23 mouse cellular contexts compared by ENCODE assay signal in the genomic region with DNA sequence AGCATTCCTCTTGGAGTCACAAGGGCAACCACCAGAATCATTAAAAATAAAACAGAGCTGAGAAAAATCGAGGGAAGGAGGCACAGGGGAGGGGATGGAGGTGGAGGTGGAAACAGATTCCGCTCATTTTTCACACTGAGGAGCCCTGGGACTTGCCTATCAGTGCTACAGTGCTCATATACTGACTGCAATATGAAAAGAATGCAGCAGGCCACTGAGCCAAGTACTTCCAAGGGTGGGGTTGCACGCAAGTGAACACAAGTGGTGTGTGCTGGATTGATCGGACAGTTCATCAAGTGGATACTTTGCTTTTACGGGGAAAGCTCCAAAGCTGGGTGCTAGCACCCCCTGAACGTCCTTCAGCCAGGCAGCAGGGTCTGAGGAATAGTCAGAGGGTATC. TPM values are rescaled to one million over a fixed set of nuclear protein-coding genes. Genes with fewer than 3 reads are reported as not detected.
DNase-seq lines count a peak whose midpoint lies in the region; ATAC-seq and TF ChIP-seq lines count a peak whose summit lies in the region.
"Had no signal": no experiment of that assay in that cellular context is flagged by ENCODE, and none has a peak within 500 bp of the region (broad histone marks: within the 10 kb centered on the region; RNA-seq: fewer than 3 reads in every experiment).

No protein-coding gene starts in this region.

- no peak overlapping the region for H3K9ac ChIP-seq in lung, embryonic 16.5 days (ENCODE audit: low read length)
- H3K9ac ChIP-seq: embryonic facial prominence, embryonic 13.5 days; embryonic facial prominence, embryonic 15.5 days; forebrain, embryonic 12.5 days had no signal

- no peak overlapping the region for H3K4me3 ChIP-seq in lung, embryonic 16.5 days (ENCODE audit: low read length)
- H3K4me3 ChIP-seq in lung, adult 2 months (replicated peaks; ENCODE audit: extremely low read depth, low read depth, low read length): no peak overlapping the region
- H3K4me3 ChIP-seq in embryonic facial prominence, embryonic 10.5 days: no peak overlapping the region
- H3K4me3 ChIP-seq: embryonic facial prominence, embryonic 13.5 days; embryonic facial prominence, embryonic 15.5 days; erythroblast, embryonic 14.5 days; forebrain, embryonic 10.5 days; forebrain, embryonic 12.5 days had no signal

- no peak for DNase-seq in lung, postnatal 4 days
- peak; percentile 16 for DNase-seq in lung, postnatal 25 days (ENCODE audit: low spot score)
- DNase-seq in lung, adult 2 months: no peak
- DNase-seq in lung, postnatal 36 days: peak; percentile 21
- DNase-seq in embryonic facial prominence, embryonic 10.5 days (ENCODE audit: low spot score): no peak
- DNase-seq: adrenal gland, adult 8-10 months; adrenal gland, postnatal 14 days; adrenal gland, postnatal 36 days; cerebellum, adult 11-12 months; cerebellum, adult 2 months; cerebellum, adult 9-10 months; cerebellum, postnatal 10 days; cerebellum, postnatal 25 days had no signal

- WGBS in lung, embryonic 16.5 days: 46% methylated on average over 6 of the region's 6 CpGs
- 50% methylated on average over 6 of the region's 6 CpGs for WGBS in lung, adult 2 months
- WGBS in embryonic facial prominence, embryonic 10.5 days: 81% methylated on average over 6 of the region's 6 CpGs

- H3K9me3 ChIP-seq in lung, embryonic 16.5 days (ENCODE audit: control insufficient read depth, low read length): no peaks in the 10 kb centered on the region
- H3K9me3 ChIP-seq in embryonic facial prominence, embryonic 10.5 days: no peaks in the 10 kb centered on the region
- H3K9me3 ChIP-seq: embryonic facial prominence, embryonic 13.5 days; embryonic facial prominence, embryonic 15.5 days; forebrain, embryonic 10.5 days; forebrain, embryonic 12.5 days had no signal

- no peak overlapping the region for H3K27ac ChIP-seq in lung, embryonic 16.5 days (ENCODE audit: low read length)
- no peak overlapping the region for H3K27ac ChIP-seq in embryonic facial prominence, embryonic 10.5 days (replicated peaks)
- H3K27ac ChIP-seq: embryonic facial prominence, embryonic 13.5 days; embryonic facial prominence, embryonic 15.5 days; forebrain, embryonic 10.5 days; forebrain, embryonic 12.5 days had no signal

- TF ChIP-seq CTCF in lung, adult 2 months (IDR thresholded peaks at IDR 0.05; ENCODE audit: insufficient read depth, low read length): no peak

- H3K4me1 ChIP-seq in lung, embryonic 16.5 days (replicated peaks; ENCODE audit: control insufficient read depth, insufficient read depth, low read length): no peaks in the 10 kb centered on the region
- no peaks in the 10 kb centered on the region for H3K4me1 ChIP-seq in lung, adult 2 months (ENCODE audit: control insufficient read depth, insufficient read depth, low read length)
- peaks cover 17% of the 10 kb centered on the region for H3K4me1 ChIP-seq in embryonic facial prominence, embryonic 10.5 days
- H3K4me1 ChIP-seq: forebrain, embryonic 12.5 days had no signal

- no peaks in the 10 kb centered on the region for H3K27me3 ChIP-seq in lung, embryonic 16.5 days (ENCODE audit: control insufficient read depth, insufficient read depth, low read depth, low read length)
- H3K27me3 ChIP-seq in embryonic facial prominence, embryonic 10.5 days (replicated peaks; ENCODE audit: low read depth, poor library complexity, severe bottlenecking): 0 out of 2 replicates have a peak, but pooled peaks cover 4% of the 10 kb centered on the region
- H3K27me3 ChIP-seq: embryonic facial prominence, embryonic 13.5 days; embryonic facial prominence, embryonic 15.5 days had no signal

- H3K4me2 ChIP-seq in lung, embryonic 16.5 days (ENCODE audit: low read depth, low read length): no peak overlapping the region
- H3K4me2 ChIP-seq: embryonic facial prominence, embryonic 13.5 days; embryonic facial prominence, embryonic 15.5 days; forebrain, embryonic 12.5 days had no signal

- peak; percentile 28; the same call in 1 of the 2 replicates for ATAC-seq in lung, embryonic 16.5 days (ENCODE audit: low read depth)
- ATAC-seq: activated CD4-positive, CD25-positive, alpha-beta regulatory T cell, adult 4 months; forebrain, embryonic 14.5 days; forebrain, embryonic 16.5 days; Patski had no signal

- TF ChIP-seq POLR2A in lung, adult 2 months (IDR thresholded peaks at IDR 0.05; ENCODE audit: borderline replicate concordance, extremely low read depth, low read depth, low read length): no peak

- no peaks in the 10 kb centered on the region for H3K36me3 ChIP-seq in lung, embryonic 16.5 days (ENCODE audit: control insufficient read depth, insufficient read depth, low read length)
- no peaks in the 10 kb centered on the region for H3K36me3 ChIP-seq in embryonic facial prominence, embryonic 10.5 days (replicated peaks)
- H3K36me3 ChIP-seq: embryonic facial prominence, embryonic 13.5 days; embryonic facial prominence, embryonic 15.5 days; forebrain, embryonic 10.5 days; forebrain, embryonic 12.5 days had no signal

RNA-seq across cellular contexts. Expression of a gene that starts 30.7 kb away (rescaled TPM):
- 0.26 TPM in 2 replicates for polyA plus RNA-seq in lung, embryonic 16.5 days (2015; fragmentation: Nextera tagmentation; extraction: Ambion mirVana)
- 0.60 and 0.81 TPM in 2 replicates for polyA plus RNA-seq in lung, adult 2 months (2012; rRNA removed)
- polyA plus RNA-seq in embryonic facial prominence, embryonic 10.5 days (2016; fragmentation: Nextera tagmentation; extraction: Ambion mirVana): 1.5 and 2.1 TPM in 2 replicates
- polyA plus RNA-seq: Patski had no signal

Comparison
In these comparisons a context has a peak if more than half of its experiments do, and no peak if none do; other contexts are left out.
1. DNase-seq: peak in lung, postnatal 25 days (single experiment) and lung, postnatal 36 days (single experiment); none in lung, postnatal 4 days (0 of 2), lung, adult 2 months (single experiment) and embryonic facial prominence, embryonic 10.5 days (single experiment).